Mouse (Mus musculus) hindbrain, embryonic 16.5 days (tissue): ENCODE measurements around the gene Srgap1. TPM values are rescaled to one million over a fixed set of nuclear protein-coding genes. Genes with fewer than 3 reads are reported as not detected.
A peak's percentile ranks its signal among the peaks of the same experiment; 100 is the strongest.

Experiments
- ATAC-seq: fragments of 200-750 bp; cut with Nextera tagmentation; 2 replicates; pipeline ENCODE4 v1.8.0; 2017; ENCODE audit warnings: moderate TSS enrichment, moderate library complexity
- H3K27ac ChIP-seq: fragments of 300-500 bp; sonication (generic); 2 replicates; pipeline ENCODE4 v1.5.1; 2014; ENCODE audit warnings: low read depth, mild to moderate bottlenecking, control low read depth, low read length, moderate library complexity
- H3K27me3 ChIP-seq: fragments of 300-500 bp; sonication (generic); replicated peaks from 2 replicates; pipeline ENCODE4 v1.6.1; 2014; ENCODE audit warnings: low read length; ENCODE audit not compliant: control insufficient read depth, insufficient read depth
- H3K36me3 ChIP-seq: fragments of 300-500 bp; sonication (generic); 2 replicates; pipeline ENCODE4 v1.6.1; 2014; ENCODE audit warnings: mild to moderate bottlenecking, low read length, moderate library complexity, mixed read lengths; ENCODE audit not compliant: control insufficient read depth, insufficient read depth
- H3K4me1 ChIP-seq: fragments of 300-500 bp; sonication (generic); 2 replicates; pipeline ENCODE4 v1.6.1; 2014; ENCODE audit warnings: low read depth, low read length; ENCODE audit not compliant: control insufficient read depth, insufficient read depth
- H3K4me2 ChIP-seq: fragments of 300-500 bp; sonication (generic); 2 replicates; pipeline ENCODE4 v1.6.1; 2014; ENCODE audit warnings: mild to moderate bottlenecking, low read length, control low read depth, moderate library complexity
- H3K4me3 ChIP-seq: fragments of 300-500 bp; sonication (generic); 2 replicates; pipeline ENCODE4 v1.5.1; 2014; ENCODE audit warnings: mild to moderate bottlenecking, low read length, control low read depth, moderate library complexity
- H3K9ac ChIP-seq: fragments of 300-500 bp; sonication (generic); 2 replicates; pipeline ENCODE4 v1.6.1; 2014; ENCODE audit warnings: low read depth, mild to moderate bottlenecking, control low read depth, low read length, moderate library complexity
- H3K9me3 ChIP-seq: fragments of 300-500 bp; sonication (generic); 2 replicates; pipeline ENCODE4 v1.6.1; 2014; ENCODE audit warnings: mild to moderate bottlenecking, low read length, moderate library complexity; ENCODE audit not compliant: control insufficient read depth
- WGBS: fragments of 180-500 bp; shearing (Covaris S2); extraction: QIAGEN DNeasy Blood & Tissue Kit; methylation state at CpG from one replicate; pipeline ENCODE4 v1.1.7; 2014; 5-methylcytosine and 5-hydroxymethylcytosine counted together
- polyA plus RNA-seq: library from polyadenylated mRNA; unstranded; fragments of >200 nt; fragmentation: Nextera tagmentation; extraction: Ambion mirVana; gene quantifications from 2 replicates; pipeline ENCODE4 v1.2.1, GENCODE M21; 2015

Gene Srgap1
- polyA plus RNA-seq, 1 experiment from 2014 or later, result 29.2 TPM

DNA sequence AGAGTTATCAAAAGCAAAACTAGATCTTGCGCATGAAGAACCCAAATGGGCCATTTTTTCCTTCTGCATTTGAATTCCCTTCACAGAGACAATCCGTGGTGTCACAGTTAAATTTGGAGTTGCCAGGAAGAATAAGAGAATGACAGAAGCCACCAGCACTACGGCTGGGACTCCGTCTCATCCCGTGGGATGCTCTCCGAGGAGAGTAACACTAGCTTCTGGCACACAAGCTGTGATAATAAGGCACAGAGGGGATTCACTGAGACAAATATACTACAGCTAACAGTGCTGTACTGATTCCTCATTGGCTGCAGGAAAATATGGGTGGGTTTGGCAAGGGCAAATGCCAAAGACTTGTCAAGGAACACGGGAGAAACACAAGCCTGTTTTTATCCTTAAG, 201.4 kb downstream of the Srgap1 start:
- Histone ChIP-seq H3K36me3 (no peaks in the 10 kb centered on the region; the same call in 1 of the 2 replicates), H3K27me3 (no peaks in the 10 kb centered on the region), H3K9ac (no peak overlapping the region), H3K4me3 (no peak overlapping the region), H3K9me3 (no peaks in the 10 kb centered on the region), H3K27ac (no peak overlapping the region), H3K4me1 (no peaks in the 10 kb centered on the region), H3K4me2 (no peak overlapping the region)
- WGBS, result 69% methylated on average over 7 of the region's 7 CpGs
- no peak for ATAC-seq

DNA sequence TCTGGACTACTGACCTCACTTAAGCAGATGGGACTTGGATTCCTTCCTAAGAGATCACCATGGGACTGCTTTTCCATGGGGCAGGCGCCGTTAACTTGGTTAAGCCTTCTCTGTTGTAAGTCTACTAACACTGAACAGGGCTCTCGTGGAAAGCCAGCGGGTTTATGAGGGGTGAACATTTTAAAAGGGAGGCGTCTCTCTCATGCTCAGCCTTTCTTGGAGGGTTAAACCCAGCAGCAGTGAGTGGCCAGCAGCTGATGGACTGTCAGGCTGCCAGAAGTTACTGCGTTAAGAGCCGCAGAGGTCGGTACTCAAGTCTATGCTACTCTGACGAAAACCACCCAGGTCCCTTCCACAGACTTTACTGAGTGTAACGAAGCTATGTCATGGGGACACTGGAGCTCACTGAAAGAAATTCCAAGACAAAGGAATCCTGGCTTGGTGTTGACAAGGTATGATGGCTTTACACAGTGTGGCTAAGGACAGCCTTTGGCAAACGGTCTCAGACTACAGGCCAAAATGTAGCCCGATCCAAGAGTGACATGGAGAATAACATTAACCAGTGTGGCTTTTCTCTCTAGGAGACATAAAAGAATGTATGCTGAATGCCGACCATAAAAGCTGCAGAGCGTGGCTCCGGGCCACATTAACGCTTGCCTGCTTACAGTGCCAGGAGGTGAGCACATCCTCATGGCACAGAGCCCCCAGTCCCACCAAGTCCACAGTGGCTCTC, 209.8 kb downstream of the Srgap1 start:
- H3K4me3 ChIP-seq, result no peak overlapping the region
- peaks cover 12% of the 10 kb centered on the region for H3K4me1 ChIP-seq
- H3K9ac ChIP-seq, result 0 out of 2 replicates have a peak overlapping the region, but pooled peaks have one; percentile 9
- peaks cover 8% of the 10 kb centered on the region for H3K36me3 ChIP-seq
- peak; percentile 90 for ATAC-seq
- no peaks in the 10 kb centered on the region for H3K27me3 ChIP-seq
- no peaks in the 10 kb centered on the region for H3K9me3 ChIP-seq
- H3K4me2 ChIP-seq, result peak overlapping the region; percentile 33
- peak overlapping the region; percentile 73 for H3K27ac ChIP-seq
- WGBS, result 42% methylated on average over 16 of the region's 16 CpGs

DNA sequence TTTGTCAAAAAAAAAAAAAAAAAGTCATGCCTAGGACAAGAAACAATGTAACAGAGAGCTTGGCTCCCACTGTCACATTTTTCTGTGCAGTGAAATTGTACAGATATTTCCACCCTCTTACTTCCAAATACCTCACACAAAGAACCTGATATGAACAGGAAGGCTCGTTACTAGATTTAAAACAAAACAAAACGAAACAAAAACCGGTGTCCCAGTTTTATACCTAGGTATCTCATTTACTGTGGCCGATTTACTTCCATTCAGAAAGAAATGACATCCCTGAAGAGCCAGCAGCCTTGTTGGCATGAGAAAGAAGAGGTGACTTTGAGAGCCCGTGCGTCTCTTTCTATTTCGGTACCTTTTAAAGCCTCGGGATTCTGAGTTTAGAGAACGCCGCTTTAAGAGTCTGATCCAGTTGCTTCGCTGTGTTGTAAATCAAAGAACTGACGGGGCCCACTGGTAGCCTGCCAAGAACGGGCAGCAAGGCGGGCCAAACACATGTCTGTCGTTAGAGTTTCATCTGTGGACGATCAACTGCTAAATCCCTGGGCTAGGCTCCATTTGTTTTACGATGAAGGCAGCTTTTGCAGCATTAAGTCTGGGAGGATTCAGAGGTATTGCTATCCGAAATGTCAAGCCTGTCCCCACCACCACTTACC, 210.5 kb downstream of the Srgap1 start:
- H3K9me3 ChIP-seq, result no peaks in the 10 kb centered on the region
- 50% methylated on average over 18 of the region's 18 CpGs for WGBS
- 0 out of 2 replicates have a peak overlapping the region, but pooled peaks have one; percentile 9 for H3K9ac ChIP-seq
- peaks cover 9% of the 10 kb centered on the region for H3K36me3 ChIP-seq
- H3K4me1 ChIP-seq, result peaks cover 12% of the 10 kb centered on the region
- ATAC-seq, result peak; percentile 48
- 0 out of 2 replicates have a peak overlapping the region, but pooled peaks have one; percentile 7 for H3K4me3 ChIP-seq
- H3K27ac ChIP-seq, result peak overlapping the region; percentile 73
- H3K27me3 ChIP-seq, result no peaks in the 10 kb centered on the region
- H3K4me2 ChIP-seq, result peak overlapping the region; percentile 33

DNA sequence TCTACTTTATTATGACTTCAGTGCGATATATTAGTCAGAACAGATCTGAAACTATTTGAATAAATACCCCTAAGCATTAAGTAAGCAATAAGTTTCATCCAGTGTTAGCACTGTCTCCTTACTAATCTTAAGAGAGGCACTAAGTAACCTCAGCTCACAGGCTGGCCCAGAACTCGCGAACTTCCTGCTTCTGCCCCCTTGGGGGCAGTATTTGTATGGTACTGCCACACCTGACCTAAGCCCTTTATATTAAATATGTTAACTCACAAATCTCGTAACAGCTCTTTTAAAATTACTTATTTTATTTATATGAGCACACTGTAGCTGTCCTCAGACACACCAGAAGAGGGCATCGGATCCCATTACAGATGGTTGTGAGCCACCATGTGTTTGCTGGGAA, 213.7 kb downstream of the Srgap1 start:
- WGBS, result 86% methylated on average over 5 of the region's 5 CpGs
- ATAC-seq, result no peak
- H3K27ac ChIP-seq, result no peak overlapping the region
- H3K27me3 ChIP-seq, result no peaks in the 10 kb centered on the region
- H3K9me3 ChIP-seq, result no peaks in the 10 kb centered on the region
- no peak overlapping the region for H3K4me3 ChIP-seq
- H3K9ac ChIP-seq, result no peak overlapping the region
- H3K4me2 ChIP-seq, result no peak overlapping the region
- H3K36me3 ChIP-seq, result peaks cover 6% of the 10 kb centered on the region
- peaks cover 23% of the 10 kb centered on the region for H3K4me1 ChIP-seq

DNA sequence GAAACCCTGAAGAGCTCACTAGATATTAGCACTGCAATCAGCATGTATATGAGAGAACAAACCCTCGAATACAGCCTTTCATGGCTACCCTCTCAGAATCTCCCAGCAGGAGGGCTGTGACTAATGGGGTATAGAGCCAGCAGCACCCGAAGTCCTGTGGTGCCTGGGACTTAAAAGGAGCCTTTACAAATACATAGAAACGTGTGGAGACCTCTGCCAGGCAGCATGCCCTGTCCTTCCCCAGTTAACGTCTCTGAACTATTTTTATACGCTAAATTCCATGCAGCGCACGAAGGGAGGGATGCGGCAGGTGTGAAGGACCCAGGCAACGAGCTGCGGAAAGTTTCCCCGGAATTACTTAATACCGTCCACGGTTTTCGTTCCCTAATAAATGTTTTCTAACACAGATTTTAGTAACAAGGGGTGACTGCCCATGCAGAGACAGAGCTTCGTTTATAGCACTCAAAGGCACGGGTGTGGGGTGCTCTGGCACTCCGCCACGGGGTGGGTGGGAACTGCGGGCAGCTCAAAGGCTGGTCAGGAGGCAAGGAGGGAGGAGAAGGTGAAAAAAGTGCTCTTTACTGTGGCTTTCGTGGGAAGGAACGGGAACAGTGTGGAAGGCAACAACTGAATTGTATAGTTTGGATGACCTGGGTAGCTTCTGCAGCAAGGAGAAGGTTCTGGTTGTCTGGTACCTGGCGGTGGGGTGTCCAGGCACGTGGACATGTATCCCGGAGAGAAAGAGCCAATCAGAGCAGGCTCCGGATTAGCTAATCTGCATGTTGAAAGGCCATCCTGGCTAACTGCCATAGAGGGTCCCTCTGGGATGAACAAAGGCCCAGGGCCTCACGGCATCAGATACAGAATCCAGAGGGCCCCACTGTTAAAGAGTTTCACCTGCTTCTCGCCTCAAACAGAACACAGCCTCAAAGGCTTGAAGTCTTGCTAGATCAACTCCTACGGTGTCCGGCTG, 216.5 kb downstream of the Srgap1 start:
- Histone ChIP-seq H3K27ac (peak overlapping the region; percentile 29), H3K36me3 (peaks cover 6% of the 10 kb centered on the region), H3K4me2 (peak overlapping the region; percentile 31), H3K9ac (no peak overlapping the region), H3K9me3 (no peaks in the 10 kb centered on the region), H3K27me3 (no peaks in the 10 kb centered on the region), H3K4me1 (peaks cover 11% of the 10 kb centered on the region), H3K4me3 (no peak overlapping the region)
- 39% methylated on average over 29 of the region's 29 CpGs for WGBS
- ATAC-seq, result peak; percentile 60

DNA sequence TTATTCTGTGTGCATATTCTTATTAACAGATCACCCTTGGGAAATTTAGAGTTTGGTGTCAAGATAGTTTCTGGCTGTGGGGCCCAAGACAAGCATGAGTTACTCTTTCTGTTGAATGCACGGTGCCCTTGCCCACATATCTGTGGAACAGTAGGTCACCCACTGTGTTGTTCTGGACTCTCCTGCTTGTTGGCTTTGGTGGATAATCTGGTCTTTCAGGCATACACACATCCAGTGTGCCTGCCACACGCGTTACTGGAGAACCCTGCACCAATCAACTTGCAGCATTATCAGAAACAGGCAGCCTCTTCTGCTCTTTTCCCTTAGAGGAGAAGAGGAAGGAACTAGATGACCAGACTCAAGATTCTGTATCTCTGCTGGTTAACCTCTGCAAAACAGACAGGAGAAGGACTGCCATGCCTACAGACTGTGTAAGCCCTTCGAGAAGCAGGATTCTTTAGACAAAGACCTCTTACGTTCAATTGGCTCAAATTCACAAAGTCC, 217.3 kb downstream of the Srgap1 start:
- H3K27ac ChIP-seq, result no peak overlapping the region
- H3K27me3 ChIP-seq, result no peaks in the 10 kb centered on the region
- no peak overlapping the region for H3K4me2 ChIP-seq
- H3K36me3 ChIP-seq, result peaks cover 6% of the 10 kb centered on the region
- H3K4me3 ChIP-seq, result no peak overlapping the region
- H3K9ac ChIP-seq, result no peak overlapping the region
- ATAC-seq, result 0 out of 2 replicates have a peak, but pooled peaks have one; percentile 13
- no peaks in the 10 kb centered on the region for H3K9me3 ChIP-seq
- WGBS, result 50% methylated on average over 5 of the region's 5 CpGs
- peaks cover 11% of the 10 kb centered on the region for H3K4me1 ChIP-seq

DNA sequence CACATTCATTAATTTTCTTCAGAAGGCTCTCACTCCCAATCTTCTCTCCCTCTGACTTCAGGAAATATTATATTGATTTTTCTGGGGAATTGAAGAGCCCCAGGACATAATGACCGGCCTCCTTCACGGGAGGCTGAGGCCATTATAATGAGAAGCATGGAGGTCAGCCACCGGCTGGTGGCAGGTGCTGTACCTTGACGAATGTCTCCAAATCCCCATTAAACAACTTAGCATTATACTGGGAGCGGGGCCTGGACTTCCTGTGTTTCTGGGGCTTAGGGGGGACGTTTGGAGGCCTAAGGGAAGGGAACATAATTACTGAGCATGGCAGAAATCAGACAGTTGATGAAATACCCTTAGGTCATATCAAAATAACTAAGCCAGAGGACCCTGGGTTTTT, 218.1 kb downstream of the Srgap1 start:
- no peak overlapping the region for H3K4me3 ChIP-seq
- H3K4me2 ChIP-seq, result no peak overlapping the region
- peaks cover 11% of the 10 kb centered on the region for H3K4me1 ChIP-seq
- peaks cover 9% of the 10 kb centered on the region for H3K36me3 ChIP-seq
- no peaks in the 10 kb centered on the region for H3K9me3 ChIP-seq
- H3K27me3 ChIP-seq, result no peaks in the 10 kb centered on the region
- no peak for ATAC-seq
- H3K27ac ChIP-seq, result no peak overlapping the region
- no peak overlapping the region for H3K9ac ChIP-seq
- WGBS, result 30% methylated on average over 6 of the region's 6 CpGs

DNA sequence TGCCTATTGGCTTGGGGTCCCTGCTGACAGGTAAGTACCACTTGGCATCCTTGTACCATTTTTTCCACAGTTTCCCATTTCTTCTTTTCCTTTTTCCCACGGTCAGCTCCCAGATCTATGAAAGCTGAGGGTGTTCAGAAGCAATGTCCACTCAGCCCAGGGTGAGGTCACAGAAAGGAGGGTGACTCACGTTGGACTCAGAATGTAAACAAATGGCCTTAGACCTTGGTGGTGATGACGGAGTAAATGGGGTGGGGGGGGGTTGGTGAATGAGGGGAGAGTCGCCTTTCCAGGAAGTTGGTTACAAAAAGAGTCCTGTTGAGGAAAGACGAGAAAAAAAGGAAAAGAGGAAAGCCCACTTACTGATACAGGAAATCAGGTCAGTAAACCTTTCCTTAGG, 224.4 kb downstream of the Srgap1 start:
- H3K27me3 ChIP-seq, result no peaks in the 10 kb centered on the region
- no peaks in the 10 kb centered on the region for H3K9me3 ChIP-seq
- no peak overlapping the region for H3K4me2 ChIP-seq
- no peak for ATAC-seq
- H3K4me3 ChIP-seq, result no peak overlapping the region
- no peak overlapping the region for H3K9ac ChIP-seq
- 73% methylated on average over 5 of the region's 5 CpGs for WGBS
- H3K27ac ChIP-seq, result no peak overlapping the region
- H3K36me3 ChIP-seq, result peaks cover 7% of the 10 kb centered on the region
- H3K4me1 ChIP-seq, result no peaks in the 10 kb centered on the region
